Mouse (Mus musculus) cerebellum, postnatal 4 days (tissue): ENCODE measurements around the gene Cxcl12.

Source experiments
- DNase-seq, 2 experiments: peaks; one replicate each; pipeline ENCODE4 v3.0.0; 2022; ENCODE audit warnings: low spot score in 2 of 2, mixed read lengths in 1 of 2

Cxcl12 gene

DNA sequence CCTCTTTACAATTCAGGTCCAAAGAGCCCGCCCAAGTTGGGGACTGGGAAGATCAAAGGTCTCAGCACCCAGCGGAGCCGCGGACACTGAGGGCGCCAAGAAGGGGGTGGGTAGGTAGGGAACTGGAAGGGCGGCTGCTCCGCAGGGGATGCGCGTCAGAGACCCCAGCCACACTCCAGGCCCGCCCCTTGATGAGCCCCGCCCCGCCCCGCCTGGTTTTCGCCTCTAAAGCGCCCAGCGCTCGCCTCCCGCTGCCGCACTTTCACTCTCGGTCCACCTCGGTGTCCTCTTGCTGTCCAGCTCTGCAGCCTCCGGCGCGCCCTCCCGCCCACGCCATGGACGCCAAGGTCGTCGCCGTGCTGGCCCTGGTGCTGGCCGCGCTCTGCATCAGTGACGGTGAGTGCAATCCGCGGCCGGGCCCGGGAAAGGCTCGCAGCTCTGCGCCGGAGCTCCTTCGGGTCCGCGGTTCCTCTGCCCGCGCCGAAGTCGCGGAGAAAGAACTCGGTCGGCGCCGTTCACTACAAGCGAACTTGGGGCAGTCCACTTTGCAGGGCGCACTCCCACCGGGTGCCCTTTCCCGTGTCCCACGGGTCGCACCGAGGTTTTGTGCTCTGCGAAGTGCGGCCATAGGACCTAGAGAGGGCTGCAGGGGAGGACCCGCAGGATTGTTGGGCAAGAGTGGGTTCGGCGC lies at the start of gene Cxcl12:
Gene Cxcl12 (plus strand): TSS at position 215 of the 691 bp plus-strand sequence.
- peak in 1 of 2 experiments; percentile 61 for DNase-seq

DNA sequence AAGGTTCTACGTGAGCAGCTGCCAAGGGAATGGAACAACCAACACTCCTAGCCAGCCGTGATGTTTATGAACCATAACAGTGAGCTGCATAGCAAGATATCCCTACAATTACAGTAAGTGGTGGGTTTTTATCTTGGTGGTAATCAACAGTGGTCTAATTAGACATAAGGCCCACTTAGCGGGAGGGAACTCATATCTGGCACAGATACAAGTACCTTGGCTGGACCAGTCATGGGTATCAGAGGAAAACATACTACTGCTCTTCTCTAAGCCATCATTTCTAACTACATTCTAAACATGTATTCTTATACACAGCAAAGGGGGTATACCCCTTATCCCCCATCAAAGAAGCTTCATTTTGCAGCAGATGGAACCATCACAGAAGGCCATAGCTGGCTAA lies 46.3 kb upstream of the Cxcl12 start:
- DNase-seq, result no peak

DNA sequence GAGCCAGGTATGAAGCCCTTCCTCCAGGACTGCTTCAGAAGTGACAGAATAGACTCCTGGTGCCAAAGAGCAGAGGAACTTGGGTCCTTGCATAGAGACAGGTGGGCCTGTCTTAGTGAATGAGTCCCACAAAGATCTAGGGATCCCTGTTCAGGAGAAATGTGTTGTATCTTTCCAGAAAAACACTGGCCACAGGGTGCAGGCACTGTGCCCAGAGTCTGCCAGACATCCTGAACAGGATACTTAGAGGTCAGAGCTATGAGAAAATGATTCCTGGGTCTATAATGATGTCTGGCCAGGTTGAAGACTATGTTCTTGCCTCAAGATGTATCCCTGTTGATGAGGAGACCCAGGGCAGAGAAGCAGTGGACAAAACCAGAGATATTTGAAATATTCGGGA lies 42.0 kb upstream of the Cxcl12 start:
- DNase-seq, result peak in 1 of 2 experiments; percentile 15

DNA sequence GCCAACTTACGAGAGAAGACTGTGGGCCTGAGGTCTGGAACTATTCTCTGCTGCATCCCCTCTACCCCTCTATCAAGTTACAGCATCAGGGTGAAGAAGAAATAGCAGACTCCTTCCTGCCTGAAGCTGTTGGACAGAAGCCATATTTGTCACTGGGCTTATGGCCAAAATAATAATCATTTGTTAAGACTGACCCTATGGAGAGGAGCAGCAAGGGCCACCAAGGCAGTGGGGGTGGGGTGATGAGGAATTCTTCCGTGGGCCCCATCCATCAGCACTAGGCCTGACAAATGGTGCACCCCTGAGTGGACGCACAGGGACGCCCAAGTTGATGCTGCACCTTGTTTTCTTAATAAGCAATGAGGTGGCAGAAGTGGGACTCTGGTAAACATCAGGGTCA lies 38.9 kb upstream of the Cxcl12 start:
- peak in 1 of 2 experiments; percentile 16 for DNase-seq

DNA sequence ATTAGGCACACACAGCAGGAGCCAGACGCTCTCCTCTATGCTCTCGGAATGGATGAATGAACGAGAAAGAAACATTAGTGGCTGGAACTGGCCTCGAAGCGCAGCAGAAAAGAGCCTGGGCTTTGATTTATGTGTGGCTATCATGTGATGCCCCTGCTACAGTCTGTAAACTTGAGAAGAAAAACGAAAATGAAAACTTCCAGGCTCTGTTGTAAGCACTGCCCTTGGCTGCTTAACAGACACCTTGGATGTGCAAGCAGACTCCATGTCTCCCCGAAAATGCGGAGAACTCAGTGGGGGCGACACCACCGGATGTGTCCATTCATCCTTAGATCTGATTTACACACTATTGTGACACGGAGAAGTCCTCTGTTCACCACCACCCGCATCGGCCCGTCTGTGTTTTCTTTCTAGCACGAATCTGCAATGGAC lies 37.6 kb upstream of the Cxcl12 start:
- DNase-seq, result no peak

DNA sequence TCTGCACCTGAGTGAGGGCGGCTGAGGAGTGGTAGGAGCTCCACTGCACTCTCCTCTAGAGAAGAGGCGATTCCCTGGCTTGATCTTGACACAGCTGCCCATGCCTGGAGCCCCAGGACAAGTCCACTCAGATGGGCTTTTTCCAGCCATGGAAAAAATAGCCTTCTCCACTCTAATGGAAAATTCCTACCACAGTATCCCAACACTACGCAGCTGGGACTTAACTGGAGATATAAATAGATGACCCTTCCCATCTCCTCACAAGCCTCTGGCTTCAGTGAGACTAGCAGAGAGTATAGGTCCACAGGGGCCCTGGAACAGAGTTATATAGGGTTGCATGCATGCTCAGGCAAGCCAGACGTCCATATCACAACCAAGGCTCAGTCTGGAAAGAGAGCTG lies 33.8 kb upstream of the Cxcl12 start:
- DNase-seq, result no peak

DNA sequence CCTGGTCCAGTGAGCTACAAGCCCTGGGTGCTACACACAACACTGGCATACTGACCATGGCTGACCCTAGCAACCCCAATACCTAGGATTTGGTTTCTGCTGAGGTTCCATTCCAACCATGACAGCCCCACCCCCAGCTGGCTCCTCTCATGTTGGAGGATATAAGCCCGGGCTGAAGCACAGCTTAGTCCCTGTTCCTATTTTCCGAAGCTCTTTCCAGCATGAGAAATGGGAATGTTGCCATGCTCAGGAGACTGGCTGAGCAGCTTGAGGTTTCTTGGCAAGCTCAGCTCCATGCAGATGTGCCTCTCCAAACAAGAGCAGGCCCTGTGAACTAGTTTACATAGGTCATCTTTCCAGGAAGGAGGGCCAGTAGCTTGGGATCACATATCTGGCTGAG lies 30.6 kb upstream of the Cxcl12 start:
- no peak for DNase-seq

DNA sequence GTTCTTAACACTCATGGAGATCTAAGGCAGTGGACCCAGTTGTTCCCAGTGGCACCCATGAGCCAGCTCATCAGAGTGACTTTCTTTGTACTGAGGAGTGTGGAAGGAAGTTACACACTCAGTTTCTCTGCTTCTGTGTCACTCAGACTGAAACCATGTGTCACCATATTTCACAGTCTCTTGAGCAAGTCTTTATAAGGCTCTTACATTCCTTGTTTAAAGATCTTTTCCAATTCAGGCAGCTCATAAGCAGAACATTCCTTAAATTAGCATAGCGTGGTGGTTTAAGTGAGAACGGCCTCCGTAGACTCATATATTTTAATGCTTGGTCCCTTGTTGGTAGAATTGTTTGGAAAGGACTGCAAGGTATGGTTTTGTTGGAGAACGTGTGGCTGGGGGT lies 27.4 kb upstream of the Cxcl12 start:
- DNase-seq, result no peak

DNA sequence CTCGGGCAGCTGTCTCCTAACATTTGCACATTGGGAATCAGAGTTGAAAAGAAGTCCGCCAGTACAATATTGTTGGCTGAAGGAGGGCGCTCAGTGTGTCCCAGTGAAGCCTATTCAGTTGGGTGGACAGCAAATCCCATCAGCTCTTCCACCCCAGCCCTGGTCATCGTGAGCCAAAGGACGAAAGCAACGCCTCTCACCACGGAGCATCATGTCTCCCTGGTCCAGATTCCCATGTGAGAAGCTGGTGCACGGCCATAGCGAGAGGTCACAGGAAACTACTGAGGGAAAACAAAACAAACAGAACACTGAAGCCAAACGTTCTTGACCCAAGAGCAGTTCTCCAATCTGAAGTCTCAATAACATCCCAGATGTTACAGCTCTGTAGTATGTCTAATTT lies 21.4 kb upstream of the Cxcl12 start:
- no peak for DNase-seq

DNA sequence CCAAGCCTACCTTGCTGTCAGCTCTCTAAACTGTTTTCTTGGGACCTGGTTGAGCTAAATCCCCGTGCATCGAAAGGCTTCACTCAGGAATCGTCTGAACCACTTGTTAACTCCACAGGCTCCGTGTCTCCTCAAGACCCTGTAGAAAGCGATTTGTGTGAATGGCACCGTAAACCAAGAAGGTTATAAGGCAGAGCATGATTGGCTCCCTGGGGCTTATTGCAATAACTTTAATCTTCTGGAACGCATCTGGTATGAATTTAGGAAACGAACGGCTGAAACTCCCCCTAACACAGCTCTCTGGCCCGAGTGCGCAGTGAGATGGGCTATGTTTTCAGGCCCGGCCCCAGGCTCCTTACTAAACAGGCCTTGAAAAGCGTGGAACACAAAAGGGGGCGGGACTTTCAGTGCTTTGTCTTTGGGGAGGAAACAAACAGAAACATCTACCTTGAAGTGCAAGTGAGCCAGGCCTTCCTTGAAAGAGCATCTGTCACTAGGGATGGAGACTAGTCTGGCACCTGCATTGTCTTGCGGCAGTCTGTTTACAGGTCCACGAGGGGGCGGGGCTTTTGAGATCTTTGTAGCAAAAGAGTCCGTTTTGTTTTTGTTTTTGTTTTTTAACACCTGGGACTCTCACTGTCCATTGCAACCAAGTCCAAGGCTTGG lies 16.7 kb upstream of the Cxcl12 start:
- DNase-seq, result no peak

DNA sequence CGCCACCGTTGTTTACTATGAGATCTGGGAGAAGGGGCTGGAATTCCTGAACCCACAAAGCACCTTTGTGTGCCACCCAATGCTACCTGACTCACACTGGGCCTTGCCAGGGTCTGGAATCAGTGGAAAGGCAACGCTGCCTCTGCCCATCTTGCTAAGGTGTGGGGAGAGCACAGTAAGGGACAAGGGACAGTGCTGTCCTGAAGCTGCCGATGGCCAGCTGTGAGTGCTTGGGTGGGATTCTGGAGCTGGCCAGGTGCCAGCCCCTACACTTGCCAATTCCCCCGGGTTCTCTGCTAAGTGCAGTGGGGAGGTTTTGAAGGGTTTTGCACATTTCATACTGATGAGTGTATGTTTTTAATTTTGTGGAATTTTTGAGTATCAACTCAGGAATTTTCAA lies 15.3 kb upstream of the Cxcl12 start:
- DNase-seq, result no peak

DNA sequence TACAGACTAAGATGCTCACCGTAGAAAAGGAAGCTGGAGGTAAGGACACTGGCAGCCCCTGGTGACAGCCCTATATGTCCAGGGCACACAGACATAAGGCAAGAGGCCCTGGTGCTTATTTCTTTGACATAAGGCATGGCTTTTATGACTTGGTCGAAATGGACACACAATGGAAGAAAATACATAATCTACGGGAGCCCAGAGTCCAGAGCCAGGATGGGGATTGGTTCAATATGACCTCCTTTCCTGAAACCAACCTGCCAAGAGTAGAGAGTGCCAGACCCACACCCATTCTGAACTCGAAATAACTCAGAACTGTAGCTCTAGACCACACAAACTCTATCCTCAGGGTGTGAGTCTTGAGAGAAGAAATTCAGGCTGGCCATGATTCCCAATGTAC lies 11.5 kb upstream of the Cxcl12 start:
- DNase-seq, result no peak

DNA sequence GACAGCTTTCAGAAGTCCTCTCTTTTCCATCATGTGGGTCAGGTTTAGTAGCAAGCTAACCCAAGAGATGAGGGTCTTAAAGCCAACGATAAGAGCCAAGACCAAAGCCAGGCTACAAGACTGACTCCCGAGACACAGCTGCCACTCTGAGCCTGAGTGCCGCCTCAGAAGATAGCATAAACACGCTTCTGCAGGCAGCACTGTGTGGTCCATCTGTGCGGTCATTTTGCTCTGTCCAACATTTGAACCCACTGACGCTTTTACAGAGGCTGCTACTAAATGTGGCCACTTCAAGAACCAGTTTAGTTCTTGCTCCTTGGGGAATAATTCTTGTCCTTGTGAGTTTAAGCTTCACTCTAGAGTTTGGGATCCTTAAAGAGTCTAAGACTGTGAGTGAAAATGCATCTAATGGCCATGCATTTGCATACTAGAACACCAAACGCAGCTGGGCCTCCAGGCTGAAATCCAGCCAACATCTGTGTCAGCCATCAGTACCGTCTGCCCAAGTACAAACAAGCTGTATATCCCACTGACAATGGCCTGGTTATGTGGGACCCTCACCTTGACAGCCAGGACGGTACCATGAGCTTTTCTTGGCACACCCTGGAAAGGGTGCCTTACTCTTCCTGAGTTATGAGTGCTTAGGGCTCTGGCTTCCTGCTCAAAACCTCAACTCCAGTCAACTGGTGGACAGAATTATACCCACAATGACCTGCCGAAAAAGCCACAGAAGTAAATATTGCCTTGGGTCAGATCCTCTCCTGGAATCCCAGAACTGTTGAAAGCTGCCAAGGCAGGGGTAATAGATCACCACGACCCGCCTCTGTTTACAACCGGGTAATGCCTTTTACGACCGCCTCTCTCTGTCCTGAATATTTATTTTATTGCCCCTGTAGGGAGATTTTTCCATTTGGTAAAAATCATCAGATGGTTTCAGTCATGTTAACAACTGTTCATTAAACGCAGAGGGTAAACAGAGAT lies 8.3 kb upstream of the Cxcl12 start:
- DNase-seq, result no peak

DNA sequence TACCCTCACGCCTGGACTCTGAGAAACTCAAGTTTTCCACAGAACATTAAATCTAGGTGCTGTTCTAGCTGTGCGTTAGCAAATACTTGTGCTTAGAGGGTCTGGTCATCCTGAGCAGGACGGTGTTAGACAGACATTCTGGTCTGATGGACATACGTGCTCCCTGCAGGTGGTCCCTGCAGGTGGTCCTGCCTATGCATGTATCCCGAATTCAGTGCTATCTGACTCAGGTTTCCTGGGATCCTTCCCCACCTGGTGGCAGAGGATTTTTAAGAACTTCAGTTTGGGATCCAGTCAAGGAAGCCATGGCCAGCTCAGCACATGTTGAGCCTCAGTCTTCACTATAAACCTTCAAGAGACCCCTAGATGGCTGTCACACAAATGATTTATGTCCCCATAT lies 4.8 kb upstream of the Cxcl12 start:
- no peak for DNase-seq

DNA sequence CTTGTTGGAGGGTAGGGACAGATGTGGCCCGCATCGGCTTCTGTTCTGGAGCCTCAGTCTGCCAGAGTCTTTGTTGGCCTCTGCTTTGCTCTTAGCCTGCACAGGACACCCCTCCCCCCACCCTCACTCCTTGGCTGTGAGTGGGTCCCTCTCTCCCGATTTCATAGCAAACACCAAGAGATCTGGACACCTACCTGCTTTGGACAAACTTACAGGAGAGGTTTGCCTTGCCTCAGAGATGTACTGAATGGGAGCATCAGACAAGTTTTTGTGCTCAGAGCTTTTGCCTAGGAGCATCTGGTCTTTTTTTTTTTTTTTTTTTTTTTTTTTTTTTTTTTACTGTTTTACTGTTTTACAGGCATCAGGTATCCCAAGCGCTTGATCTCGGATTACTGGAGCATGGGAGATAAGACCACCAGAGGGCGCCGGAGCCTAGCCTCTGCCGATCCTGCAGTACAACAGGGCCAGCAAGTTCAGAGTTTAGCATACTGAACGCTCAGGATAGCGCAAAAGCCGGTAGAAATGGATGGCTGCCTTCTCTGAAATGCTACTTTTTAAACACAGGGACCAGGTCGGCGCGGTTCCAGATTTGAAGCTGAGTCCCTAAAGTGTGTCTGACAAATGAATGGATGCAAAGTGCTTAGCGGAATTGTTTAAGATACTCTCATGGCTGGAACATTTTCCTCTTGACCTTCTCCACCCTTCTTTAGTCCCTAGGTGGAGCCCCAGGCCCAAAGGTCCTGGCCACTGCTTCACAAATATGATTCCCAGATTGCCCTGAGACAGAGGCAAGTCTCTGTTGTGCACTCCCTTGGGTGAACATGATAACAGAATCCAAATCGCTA lies 1.5 kb upstream of the Cxcl12 start:
- peak; percentile 81 to 95 for DNase-seq

DNA sequence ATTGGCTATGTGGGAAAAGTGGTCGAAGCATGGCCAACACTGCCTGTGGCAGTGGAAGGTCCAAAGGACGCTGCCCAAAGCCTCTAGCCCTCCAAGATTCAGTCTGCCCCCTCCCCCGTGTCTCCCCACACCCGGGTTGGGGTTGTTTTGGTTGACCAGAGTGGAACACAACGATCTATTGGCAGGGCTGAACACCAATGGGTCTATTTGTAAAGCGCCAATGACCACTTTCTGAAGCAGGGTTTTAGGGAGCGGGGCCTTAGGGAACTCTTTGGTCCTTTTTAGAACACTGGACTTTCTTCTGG lies 957 bp upstream of the Cxcl12 start:
- no peak for DNase-seq

DNA sequence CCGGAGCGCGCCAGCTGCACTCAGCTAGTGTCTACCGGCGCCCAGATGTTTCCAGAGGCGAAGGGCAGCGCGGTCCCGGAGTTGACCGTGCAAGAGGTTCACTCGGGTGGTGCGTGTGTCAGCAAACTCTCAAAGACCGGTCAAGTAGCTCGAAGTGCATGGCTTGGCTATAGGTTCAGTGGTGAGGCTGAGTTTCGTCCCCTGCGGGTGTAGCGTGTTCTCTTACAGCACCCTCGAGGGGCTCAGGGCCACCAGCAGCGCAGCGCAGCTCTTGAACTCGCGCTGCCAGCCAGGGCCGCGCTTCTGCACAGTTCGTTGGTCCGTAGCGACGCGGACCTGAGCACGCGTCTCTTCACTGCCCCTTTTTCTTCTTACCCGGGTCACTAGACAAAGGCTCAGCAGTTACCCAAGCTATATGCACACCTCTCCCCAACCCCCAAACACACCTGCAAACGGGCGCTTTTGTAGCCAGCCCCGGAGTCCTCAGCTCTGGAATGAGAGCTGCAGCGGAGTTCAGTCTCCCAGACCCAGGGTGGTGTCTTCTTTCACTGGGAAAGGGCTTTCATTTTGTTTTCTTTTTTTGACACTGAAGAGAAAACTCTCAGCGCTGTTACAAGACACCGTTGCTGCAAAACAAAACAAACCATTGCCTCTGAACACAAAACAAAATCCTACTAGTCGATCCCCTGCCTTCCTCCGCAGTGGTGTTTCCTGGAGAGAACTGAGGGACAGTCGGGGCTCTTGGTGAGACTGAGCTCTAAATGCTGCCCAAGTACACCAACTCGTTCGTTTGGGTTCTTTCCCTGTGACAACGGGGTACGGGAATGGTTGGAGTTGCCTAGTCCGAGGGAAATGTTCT lies 945 bp downstream of the Cxcl12 start:
- DNase-seq, result no peak

DNA sequence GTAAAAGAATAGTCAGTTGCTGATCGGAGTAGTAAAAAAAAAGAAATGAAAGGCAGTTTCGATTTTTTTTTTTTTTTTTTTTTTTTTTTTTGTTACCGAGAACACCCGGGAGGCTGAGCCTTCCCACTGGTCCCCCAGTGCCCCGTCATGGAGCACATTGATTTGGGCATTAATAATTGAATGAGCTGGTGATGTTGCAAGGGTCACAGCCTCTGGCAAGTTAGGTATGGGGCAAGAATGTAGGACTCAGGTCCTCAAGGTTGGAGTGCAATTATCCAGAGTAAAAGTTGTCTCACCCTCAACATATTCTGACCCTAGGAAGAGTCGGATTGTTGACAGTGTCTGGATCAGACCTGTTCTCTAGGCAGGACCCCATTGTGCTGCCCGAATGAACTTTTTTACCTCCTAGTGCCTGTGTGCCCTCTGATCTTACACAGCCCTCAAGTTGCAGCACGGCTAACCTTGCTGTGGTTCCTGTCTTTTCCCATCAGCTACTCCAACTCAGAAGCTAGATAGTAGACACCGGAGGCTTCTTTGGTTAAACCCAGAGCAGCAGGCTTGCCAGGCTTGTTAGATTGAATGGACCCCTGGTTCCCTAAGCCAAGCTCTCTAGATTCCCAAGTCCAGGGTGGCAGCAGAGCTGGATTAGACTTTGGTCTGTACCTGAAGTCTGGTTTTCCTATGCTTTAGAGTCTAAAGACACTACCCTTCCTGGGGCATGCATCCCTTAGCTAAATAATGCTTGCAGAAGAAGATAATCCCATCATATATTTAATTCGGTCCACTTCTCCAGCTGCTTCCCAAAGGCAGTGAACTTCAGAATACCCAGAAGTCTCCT lies 1.8 kb downstream of the Cxcl12 start:
- DNase-seq, result no peak

DNA sequence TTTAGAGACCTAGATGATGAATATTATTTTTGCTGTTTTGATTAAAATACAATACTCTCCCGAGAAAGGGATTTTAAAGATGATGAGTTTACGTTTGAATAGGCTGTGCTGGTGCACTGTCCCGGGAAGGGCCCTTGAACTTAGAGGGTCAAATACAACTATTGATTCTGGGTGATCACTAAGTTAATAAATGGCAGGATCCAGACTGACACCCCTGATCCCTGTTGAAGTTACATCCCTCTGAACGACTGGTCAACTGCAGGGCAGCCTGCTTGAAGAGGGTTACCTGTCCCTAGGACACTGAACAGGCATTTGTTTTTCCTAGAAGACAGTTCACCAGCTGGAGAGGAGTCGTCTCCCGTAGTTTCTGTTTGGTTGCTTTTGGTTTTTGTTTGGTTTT lies 4.0 kb downstream of the Cxcl12 start:
- no peak for DNase-seq

DNA sequence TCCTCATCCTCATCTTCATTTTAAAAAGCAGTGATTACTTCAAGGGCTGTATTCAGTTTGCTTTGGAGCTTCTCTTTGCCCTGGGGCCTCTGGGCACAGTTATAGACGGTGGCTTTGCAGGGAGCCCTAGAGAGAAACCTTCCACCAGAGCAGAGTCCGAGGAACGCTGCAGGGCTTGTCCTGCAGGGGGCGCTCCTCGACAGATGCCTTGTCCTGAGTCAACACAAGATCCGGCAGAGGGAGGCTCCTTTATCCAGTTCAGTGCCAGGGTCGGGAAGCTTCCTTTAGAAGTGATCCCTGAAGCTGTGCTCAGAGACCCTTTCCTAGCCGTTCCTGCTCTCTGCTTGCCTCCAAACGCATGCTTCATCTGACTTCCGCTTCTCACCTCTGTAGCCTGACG lies 5.5 kb downstream of the Cxcl12 start:
- DNase-seq, result peak; percentile 76 to 91
